Mouse (Mus musculus) CH12.LX (cell line): ENCODE measurements around the gene Ankrd27.

Source experiments
- CTCF ChIP-seq, 2 experiments: IDR thresholded peaks in 1 of 2; conservative IDR thresholded peaks in 1 of 2; 2 replicates each; pipeline ENCODE4 v1.5.1; 2011 to 2012; ENCODE audit warnings: low read depth in 2 of 2, low read length in 2 of 2, improper control_type of control experiment in 1 of 2, inconsistent platforms in 1 of 2, mild to moderate bottlenecking in 1 of 2, moderate library complexity in 1 of 2
- EP300 ChIP-seq: IDR thresholded peaks from 2 replicates; pipeline ENCODE4 v1.6.1; 2011; ENCODE audit warnings: low read length, improper control_type of control experiment
- GABPA ChIP-seq: IDR thresholded peaks from 2 replicates; pipeline ENCODE4 v1.6.1; 2012; ENCODE audit warnings: low read depth, low read length, improper control_type of control experiment, inconsistent platforms; ENCODE audit not compliant: insufficient replicate concordance
- MAX ChIP-seq: IDR thresholded peaks from 2 replicates; pipeline ENCODE4 v1.6.1; 2011; ENCODE audit warnings: low read length, improper control_type of control experiment
- NELFE ChIP-seq: IDR thresholded peaks from 2 replicates; pipeline ENCODE4 v1.6.1; 2011; ENCODE audit warnings: low read depth, low read length, improper control_type of control experiment
- PAX5 ChIP-seq: IDR thresholded peaks from 2 replicates; pipeline ENCODE4 v1.6.1; 2012; ENCODE audit warnings: low read length, inconsistent platforms, mixed read lengths
- POLR2A ChIP-seq: IDR thresholded peaks from 2 replicates; pipeline ENCODE4 v1.6.1; 2011; ENCODE audit warnings: low read depth, mild to moderate bottlenecking, improper control_type of control experiment, low read length
- POLR2AphosphoS2 ChIP-seq: IDR thresholded peaks from 2 replicates; pipeline ENCODE4 v1.6.1; 2011; ENCODE audit warnings: low read depth, low read length, improper control_type of control experiment
- TCF12 ChIP-seq: IDR thresholded peaks from 2 replicates; pipeline ENCODE4 v1.6.1; 2014; ENCODE audit warnings: low read depth, mild to moderate bottlenecking, inconsistent platforms, low read length, improper control_type of control experiment
- USF2 ChIP-seq: conservative IDR thresholded peaks from 2 replicates; pipeline ENCODE4 v1.6.1; 2011; ENCODE audit warnings: low read depth, low read length, improper control_type of control experiment
- ZNF384 ChIP-seq: IDR thresholded peaks from 2 replicates; pipeline ENCODE4 v1.6.1; 2012; ENCODE audit warnings: low read depth, low read length, improper control_type of control experiment, inconsistent platforms

- TF ChIP-seq ZNF384 (no peak), USF2 (no peak), PAX5 (no peak), EP300 (no peak), CTCF (conservative IDR thresholded peaks at IDR 0.05 in 1 of 2, IDR thresholded peaks at IDR 0.05 in 1 of 2; ENCODE audit: low read depth in 2 of 2, low read length in 2 of 2) (no peak), POLR2A (no peak), TCF12 (no peak), NELFE (no peak), MAX (no peak), POLR2AphosphoS2 (no peak), GABPA (no peak)
Observed at GRCm38 (mm10) chr7:35586906-35587445, 932 bp downstream of the Ankrd27 start.
